Mouse (Mus musculus) bone marrow macrophage, adult 2 months (primary cell): ENCODE results near the gene Pttg1.

Experiments used
- CTCF ChIP-seq: IDR thresholded peaks from 2 replicates; pipeline ENCODE4 v1.5.1; 2012; ENCODE audit warnings: low read depth, mild to moderate bottlenecking, low read length, moderate library complexity
- POLR2A ChIP-seq: IDR thresholded peaks from 2 replicates; pipeline ENCODE4 v1.6.1; 2012; ENCODE audit warnings: mild to moderate bottlenecking, low read depth, low read length, borderline replicate concordance

DNA sequence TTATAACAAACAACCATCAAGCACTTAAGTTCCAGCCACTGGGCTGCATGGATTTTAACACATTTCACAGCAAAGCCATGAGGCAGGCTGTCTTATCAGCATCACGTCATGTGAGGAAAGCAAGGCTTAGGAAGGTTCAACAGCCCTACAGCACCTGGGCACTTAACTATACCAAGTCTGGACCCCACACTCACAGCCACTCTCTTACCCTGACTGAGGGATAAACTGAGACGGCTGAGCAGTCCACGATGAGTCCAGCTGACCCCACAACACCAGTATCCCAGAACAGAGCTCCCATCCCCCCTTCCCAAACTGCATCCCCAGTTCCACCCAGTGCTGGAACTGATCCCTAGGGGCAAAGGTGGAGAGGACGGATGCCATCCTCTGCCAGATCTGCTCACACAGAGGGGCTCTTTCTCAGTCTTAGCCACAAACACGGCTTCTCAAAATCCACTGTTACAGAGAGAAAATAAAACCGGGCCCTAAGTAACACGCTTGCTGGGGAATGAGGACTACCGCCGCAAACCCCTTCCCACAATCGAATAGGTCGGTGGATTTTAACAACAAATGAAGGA is 46.1 kb downstream of the Pttg1 start:
- TF ChIP-seq CTCF: no peak
- no peak for TF ChIP-seq POLR2A
